Mouse (Mus musculus) stomach, embryonic 16.5 days (tissue): Measurements from ENCODE around the gene Camkmt. TPM values are rescaled to one million over a fixed set of nuclear protein-coding genes. Genes with fewer than 3 reads are reported as not detected.

Source experiments
- ATAC-seq: fragments of 200-750 bp; cut with Nextera tagmentation; 2 replicates; pipeline ENCODE4 v1.8.0; 2017; ENCODE audit warnings: moderate number of reproducible peaks, moderate TSS enrichment; ENCODE audit not compliant: insufficient read depth, low FRiP score
- H3K27ac ChIP-seq: fragments of 300-500 bp; sonication (generic); 2 replicates; pipeline ENCODE4 v1.5.1; 2014; ENCODE audit warnings: low read length
- H3K27me3 ChIP-seq: fragments of 300-500 bp; sonication (generic); 2 replicates; pipeline ENCODE4 v1.6.1; 2014; ENCODE audit warnings: low read length, control low read depth, mixed read lengths; ENCODE audit not compliant: control insufficient read depth, insufficient read depth
- H3K36me3 ChIP-seq: fragments of 300-500 bp; sonication (generic); 2 replicates; pipeline ENCODE4 v1.6.1; 2014; ENCODE audit warnings: low read length; ENCODE audit not compliant: control insufficient read depth, insufficient read depth
- H3K4me1 ChIP-seq: fragments of 300-500 bp; sonication (generic); 2 replicates; pipeline ENCODE4 v1.6.1; 2014; ENCODE audit warnings: low read length, control low read depth, mixed read lengths; ENCODE audit not compliant: control insufficient read depth, insufficient read depth
- H3K4me2 ChIP-seq: fragments of 300-500 bp; sonication (generic); 2 replicates; pipeline ENCODE4 v1.6.1; 2014; ENCODE audit warnings: low read depth, low read length, mixed read lengths
- H3K4me3 ChIP-seq: fragments of 300-500 bp; sonication (generic); replicated peaks from 2 replicates; pipeline ENCODE4 v1.5.1; 2014; ENCODE audit warnings: mild to moderate bottlenecking, low read length
- H3K9ac ChIP-seq: fragments of 300-500 bp; sonication (generic); 2 replicates; pipeline ENCODE4 v1.6.1; 2014; ENCODE audit warnings: low read length
- H3K9me3 ChIP-seq: fragments of 300-500 bp; sonication (generic); replicated peaks from 2 replicates; pipeline ENCODE4 v1.6.1; 2016; ENCODE audit warnings: low read length, control low read depth; ENCODE audit not compliant: control insufficient read depth
- WGBS: fragments of 180-500 bp; shearing (Covaris S2); extraction: QIAGEN DNeasy Blood & Tissue Kit; methylation state at CpG from one replicate; pipeline ENCODE4 v1.1.7; 2014; 5-methylcytosine and 5-hydroxymethylcytosine counted together
- polyA plus RNA-seq: library from polyadenylated mRNA; unstranded; fragments of >200 nt; fragmentation: Nextera tagmentation; extraction: Ambion mirVana; gene quantifications from 2 replicates; pipeline ENCODE4 v1.2.1, GENCODE M21; 2015

Camkmt gene
- polyA plus RNA-seq, 1 experiment from 2014 or later, result 13.7 TPM

DNA sequence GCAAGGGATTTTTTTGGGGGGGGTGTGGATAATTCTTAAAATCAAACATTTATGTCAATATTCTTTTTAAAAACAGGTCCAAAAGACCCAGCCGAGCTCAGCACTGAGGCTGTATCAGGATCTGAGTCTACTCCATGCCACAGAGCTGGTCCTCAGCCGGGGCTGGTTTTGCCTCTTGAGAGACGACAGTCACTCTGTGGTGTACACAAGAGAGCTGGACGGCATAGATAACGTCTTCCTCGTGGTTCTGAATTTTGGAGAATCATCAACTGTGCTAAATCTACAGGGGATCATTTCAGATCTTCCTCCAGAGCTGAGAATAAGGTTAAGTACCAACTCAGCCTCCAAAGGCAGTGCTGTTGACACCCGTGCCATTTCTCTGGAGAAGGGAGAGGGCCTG is 26.8 kb upstream of the Camkmt start:
- H3K36me3 ChIP-seq, result peaks cover 14% of the 10 kb centered on the region
- 82% methylated on average over 7 of the region's 7 CpGs for WGBS

GRCm38 (mm10) chr17:85067331-85067730 is 23.0 kb upstream of the Camkmt start:
- H3K27ac ChIP-seq, result no peak overlapping the region
- H3K36me3 ChIP-seq, result peaks cover 14% of the 10 kb centered on the region
- no peak overlapping the region for H3K4me3 ChIP-seq
- ATAC-seq, result no peak
- no peak overlapping the region for H3K4me2 ChIP-seq
- H3K4me1 ChIP-seq, result no peaks in the 10 kb centered on the region
- 93% methylated on average over 7 of the region's 7 CpGs for WGBS
- no peaks in the 10 kb centered on the region for H3K27me3 ChIP-seq
- no peak overlapping the region for H3K9ac ChIP-seq
- H3K9me3 ChIP-seq, result no peaks in the 10 kb centered on the region

More for the DNA sequence above, 26.8 kb upstream of the Camkmt start:
- no peak overlapping the region for H3K9ac ChIP-seq
- H3K4me2 ChIP-seq, result no peak overlapping the region
- no peak overlapping the region for H3K4me3 ChIP-seq
- no peak for ATAC-seq
- no peaks in the 10 kb centered on the region for H3K27me3 ChIP-seq
- H3K4me1 ChIP-seq, result no peaks in the 10 kb centered on the region
- no peak overlapping the region for H3K27ac ChIP-seq
- H3K9me3 ChIP-seq, result no peaks in the 10 kb centered on the region

GRCm38 (mm10) chr17:85070658-85071057 is 19.7 kb upstream of the Camkmt start:
- Histone ChIP-seq H3K9ac (no peak overlapping the region), H3K4me2 (no peak overlapping the region), H3K27me3 (no peaks in the 10 kb centered on the region), H3K4me3 (no peak overlapping the region), H3K4me1 (no peaks in the 10 kb centered on the region), H3K27ac (no peak overlapping the region), H3K36me3 (peaks cover 10% of the 10 kb centered on the region), H3K9me3 (no peaks in the 10 kb centered on the region)
- 82% methylated on average over 6 of the region's 6 CpGs for WGBS
- no peak for ATAC-seq

DNA sequence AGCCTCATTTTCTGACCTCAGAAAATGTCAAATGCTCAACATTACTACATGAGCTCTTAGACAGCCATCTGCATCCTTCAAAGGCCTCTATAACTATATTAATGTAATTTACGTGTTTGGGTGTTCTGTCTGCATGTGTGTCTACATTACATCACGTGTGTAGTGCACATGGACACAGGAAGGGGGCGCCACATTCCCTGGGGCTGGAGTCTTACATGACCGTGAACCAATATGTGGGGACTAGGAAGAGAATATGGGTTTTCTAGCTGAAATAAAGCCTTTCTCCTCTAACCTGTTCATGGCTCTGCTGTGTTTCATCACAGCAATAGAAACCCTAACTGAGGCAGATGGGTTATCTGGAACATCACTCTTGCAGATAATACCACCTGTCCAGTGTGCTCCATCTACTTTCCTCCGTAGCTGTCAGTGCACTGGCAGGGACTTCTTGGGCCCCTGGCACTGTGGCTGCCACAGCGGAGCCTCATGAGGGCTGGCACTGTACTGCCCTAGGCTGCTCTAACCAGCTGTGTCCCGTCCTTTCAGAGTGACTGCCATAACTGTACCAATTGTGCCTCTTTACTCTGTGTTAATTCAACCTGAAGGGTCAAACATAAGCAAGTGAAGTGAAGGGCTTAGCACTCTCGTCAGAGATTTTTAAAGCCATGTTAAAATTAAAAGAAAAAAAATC is 19.1 kb upstream of the Camkmt start:
- Histone ChIP-seq H3K4me1 (no peaks in the 10 kb centered on the region), H3K9me3 (no peaks in the 10 kb centered on the region), H3K4me3 (no peak overlapping the region), H3K27ac (no peak overlapping the region), H3K27me3 (no peaks in the 10 kb centered on the region), H3K36me3 (peaks cover 4% of the 10 kb centered on the region), H3K9ac (no peak overlapping the region), H3K4me2 (no peak overlapping the region)
- WGBS, result 87% methylated on average over 8 of the region's 8 CpGs
- no peak for ATAC-seq

DNA sequence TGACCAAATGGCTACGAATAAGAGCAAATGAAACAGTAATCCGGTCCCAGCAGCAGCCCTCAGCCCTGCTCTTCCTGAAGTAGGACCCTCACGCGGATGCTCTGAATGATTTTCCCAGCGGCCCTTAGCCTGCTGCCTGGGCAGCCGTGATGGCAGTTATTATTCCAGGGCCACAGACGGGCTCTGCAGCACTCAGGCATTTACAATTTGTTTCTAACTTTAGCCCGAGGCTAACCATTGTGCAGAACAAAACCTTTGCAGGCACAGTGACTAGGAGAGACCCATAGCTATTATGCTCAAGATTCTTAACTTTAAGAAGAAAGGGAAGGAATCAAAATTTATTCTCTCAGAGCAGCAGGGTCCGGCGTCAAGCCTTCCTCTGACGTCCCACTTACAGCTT is 18.0 kb upstream of the Camkmt start:
- Histone ChIP-seq H3K27me3 (no peaks in the 10 kb centered on the region), H3K36me3 (peaks cover 4% of the 10 kb centered on the region), H3K9ac (no peak overlapping the region), H3K4me3 (no peak overlapping the region), H3K4me2 (no peak overlapping the region), H3K9me3 (no peaks in the 10 kb centered on the region), H3K27ac (no peak overlapping the region), H3K4me1 (no peaks in the 10 kb centered on the region)
- ATAC-seq, result no peak
- WGBS, result 72% methylated on average over 11 of the region's 11 CpGs

- no peaks in the 10 kb centered on the region for H3K9me3 ChIP-seq
- H3K9ac ChIP-seq, result no peak overlapping the region
- H3K36me3 ChIP-seq, result peaks cover 8% of the 10 kb centered on the region
- no peak overlapping the region for H3K27ac ChIP-seq
- ATAC-seq, result no peak
- no peaks in the 10 kb centered on the region for H3K27me3 ChIP-seq
- no peaks in the 10 kb centered on the region for H3K4me1 ChIP-seq
- H3K4me3 ChIP-seq, result no peak overlapping the region
- no peak overlapping the region for H3K4me2 ChIP-seq
- 66% methylated on average over 7 of the region's 7 CpGs for WGBS
Measured at GRCm38 (mm10) chr17:85073214-85073613, 17.1 kb upstream of the Camkmt start.

- peaks cover 8% of the 10 kb centered on the region; the same call in 1 of the 2 replicates for H3K36me3 ChIP-seq
- no peaks in the 10 kb centered on the region for H3K27me3 ChIP-seq
- H3K9ac ChIP-seq, result no peak overlapping the region
- no peak overlapping the region for H3K27ac ChIP-seq
- H3K4me3 ChIP-seq, result no peak overlapping the region
- no peaks in the 10 kb centered on the region for H3K9me3 ChIP-seq
- 93% methylated on average over 4 of the region's 4 CpGs for whole genome bisulfite sequencing
- H3K4me2 ChIP-seq, result no peak overlapping the region
- no peak for ATAC-seq
- H3K4me1 ChIP-seq, result no peaks in the 10 kb centered on the region
Measured at GRCm38 (mm10) chr17:85074083-85074482, 16.3 kb upstream of the Camkmt start.

DNA sequence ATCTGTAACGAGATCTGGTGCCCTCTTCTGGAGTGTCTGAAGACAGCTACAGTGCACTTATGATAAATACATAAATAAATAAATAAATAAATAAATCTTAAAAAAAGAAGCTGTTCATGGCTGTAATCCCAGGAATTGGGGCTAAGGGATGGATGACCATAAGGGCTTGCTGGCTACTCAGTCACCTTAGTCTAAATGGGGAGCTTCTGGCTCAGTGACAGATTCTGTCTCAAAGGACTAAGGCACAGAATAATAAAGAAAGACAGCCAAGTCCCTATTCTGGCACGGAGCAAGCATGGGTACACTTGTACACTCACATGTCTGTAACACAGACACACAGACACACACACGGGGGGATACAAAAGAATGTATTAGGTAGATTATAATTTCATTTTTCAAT is 11.1 kb upstream of the Camkmt start:
- no peak overlapping the region for H3K9ac ChIP-seq
- H3K9me3 ChIP-seq, result no peaks in the 10 kb centered on the region
- no peak overlapping the region for H3K4me2 ChIP-seq
- 0 out of 2 replicates have a peak, but pooled peaks cover 12% of the 10 kb centered on the region for H3K36me3 ChIP-seq
- H3K27me3 ChIP-seq, result no peaks in the 10 kb centered on the region
- no peak overlapping the region for H3K4me3 ChIP-seq
- no peaks in the 10 kb centered on the region for H3K4me1 ChIP-seq
- no peak for ATAC-seq
- no peak overlapping the region for H3K27ac ChIP-seq
- 94% methylated on average over 3 of the region's 3 CpGs for WGBS

DNA sequence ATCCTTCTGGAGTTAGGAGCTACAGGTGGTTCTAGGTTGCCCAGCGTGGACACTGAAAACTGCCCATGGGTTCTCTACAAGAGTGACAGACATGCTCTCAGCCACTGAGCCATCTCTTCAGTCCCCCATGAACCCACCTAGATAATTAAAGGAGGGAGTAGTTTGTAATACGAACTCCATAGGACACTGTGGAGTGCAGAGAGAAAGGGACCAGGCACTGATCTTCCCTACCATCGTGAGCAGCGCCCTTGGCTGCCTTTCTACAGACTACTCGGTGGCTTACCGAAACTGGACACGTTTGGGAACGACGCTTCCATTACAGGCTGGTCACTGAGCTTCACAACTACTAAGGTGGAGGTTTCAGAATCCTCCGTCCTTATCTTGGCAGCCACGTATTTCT is 9.6 kb upstream of the Camkmt start:
- ATAC-seq, result no peak
- no peak overlapping the region for H3K9ac ChIP-seq
- no peaks in the 10 kb centered on the region for H3K27me3 ChIP-seq
- no peak overlapping the region for H3K4me3 ChIP-seq
- H3K36me3 ChIP-seq, result 0 out of 2 replicates have a peak, but pooled peaks cover 12% of the 10 kb centered on the region
- no peak overlapping the region for H3K27ac ChIP-seq
- no peak overlapping the region for H3K4me2 ChIP-seq
- H3K9me3 ChIP-seq, result no peaks in the 10 kb centered on the region
- H3K4me1 ChIP-seq, result no peaks in the 10 kb centered on the region
- WGBS, result 96% methylated on average over 11 of the region's 11 CpGs
